Comparison of ENCODE assay signal across 8 mouse cellular contexts in the genomic region with DNA sequence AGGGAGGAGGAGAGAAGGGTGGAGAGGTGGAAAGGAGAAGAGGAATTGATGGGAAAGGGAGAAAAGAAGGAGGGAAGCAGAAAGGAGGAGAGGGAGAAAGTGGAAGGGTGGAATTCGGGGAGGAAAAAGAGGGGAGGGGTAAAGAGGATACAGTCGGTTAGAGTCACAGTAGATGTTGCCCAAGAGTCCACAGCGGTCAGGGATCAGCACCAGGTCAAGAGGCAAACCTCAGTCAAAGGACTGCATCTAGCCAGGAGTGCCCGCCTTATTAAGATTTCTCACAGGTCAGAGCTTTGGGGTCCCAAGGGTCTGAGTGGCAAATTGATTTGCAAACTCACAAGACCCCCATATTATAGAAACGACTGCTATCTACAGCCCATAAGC. TPM values are rescaled to one million over a fixed set of nuclear protein-coding genes. Genes with fewer than 3 reads are reported as not detected.
A peak's percentile ranks its signal among the peaks of the same experiment; 100 is the strongest.
DNase-seq lines count a peak whose midpoint lies in the region; ATAC-seq and TF ChIP-seq lines count a peak whose summit lies in the region.

No protein-coding gene starts in this region.

- no peaks in the 10 kb centered on the region for H3K36me3 ChIP-seq in embryonic facial prominence, embryonic 12.5 days
- no peaks in the 10 kb centered on the region for H3K36me3 ChIP-seq in hindbrain, embryonic 16.5 days (ENCODE audit: control insufficient read depth, insufficient read depth, low read length)
- H3K36me3 ChIP-seq in midbrain, postnatal 0 days (ENCODE audit: insufficient read depth, low read length) = no peaks in the 10 kb centered on the region

- H3K4me3 ChIP-seq in layer of hippocampus, adult 2 months = peak overlapping the region; percentile 97
- peak overlapping the region; percentile 90 for H3K4me3 ChIP-seq in embryonic facial prominence, embryonic 12.5 days
- peak overlapping the region; percentile 62 for H3K4me3 ChIP-seq in hindbrain, embryonic 16.5 days (ENCODE audit: low read length)
- peak overlapping the region; percentile 94 for H3K4me3 ChIP-seq in midbrain, postnatal 0 days (ENCODE audit: low read depth, low read length)

- peak overlapping the region; percentile 67 for H3K4me2 ChIP-seq in embryonic facial prominence, embryonic 12.5 days (replicated peaks)
- H3K4me2 ChIP-seq in hindbrain, embryonic 16.5 days (ENCODE audit: low read length) = peak overlapping the region; percentile 67
- H3K4me2 ChIP-seq in midbrain, postnatal 0 days (ENCODE audit: low read depth, low read length, poor library complexity, severe bottlenecking) = peak overlapping the region; percentile 62

- intact Hi-C loops in left cerebral cortex, postnatal 4 days (cut with DNase I) = no loop called here

- peak overlapping the region; percentile 80 for H3K9ac ChIP-seq in embryonic facial prominence, embryonic 12.5 days
- H3K9ac ChIP-seq in hindbrain, embryonic 16.5 days (ENCODE audit: low read depth, low read length) = peak overlapping the region; percentile 82
- peak overlapping the region; percentile 96 for H3K9ac ChIP-seq in midbrain, postnatal 0 days (replicated peaks; ENCODE audit: low read length, poor library complexity, severe bottlenecking)

- H3K9me3 ChIP-seq in embryonic facial prominence, embryonic 12.5 days = no peaks in the 10 kb centered on the region
- H3K9me3 ChIP-seq in hindbrain, embryonic 16.5 days (ENCODE audit: control insufficient read depth, low read length) = no peaks in the 10 kb centered on the region
- H3K9me3 ChIP-seq in midbrain, postnatal 0 days (ENCODE audit: low read length) = no peaks in the 10 kb centered on the region

- H3K4me1 ChIP-seq in embryonic facial prominence, embryonic 12.5 days = peaks cover 3% of the 10 kb centered on the region; the same call in 1 of the 2 replicates
- peaks cover 9% of the 10 kb centered on the region; the same call in 1 of the 2 replicates for H3K4me1 ChIP-seq in hindbrain, embryonic 16.5 days (ENCODE audit: control insufficient read depth, insufficient read depth, low read depth, low read length)
- H3K4me1 ChIP-seq in midbrain, postnatal 0 days (ENCODE audit: insufficient read depth, low read length) = peaks cover 3% of the 10 kb centered on the region

- H3K27ac ChIP-seq in layer of hippocampus, adult 2 months = peak overlapping the region; percentile 80
- peak overlapping the region; percentile 87; the same call in 1 of the 2 replicates for H3K27ac ChIP-seq in embryonic facial prominence, embryonic 12.5 days
- no peak overlapping the region for H3K27ac ChIP-seq in hindbrain, embryonic 16.5 days (ENCODE audit: low read depth, low read length)
- peak overlapping the region; percentile 93; the same call in 1 of the 2 replicates for H3K27ac ChIP-seq in midbrain, postnatal 0 days (ENCODE audit: low read depth, low read length)

- no peak for DNase-seq in layer of hippocampus, adult 2 months (ENCODE audit: low spot score in 2 of 2)
- DNase-seq in layer of hippocampus, adult 18-20 months (ENCODE audit: low spot score in 2 of 2) = no peak
- no peak for DNase-seq in midbrain, postnatal 0 days (ENCODE audit: low spot score)
- no peak for DNase-seq in left cerebral cortex, postnatal 4 days
- no peak for DNase-seq in left cerebral cortex, adult 11 months (ENCODE audit: low spot score)
- no peak for DNase-seq in ovary, postnatal 36 days (ENCODE audit: low spot score)

- WGBS in embryonic facial prominence, embryonic 12.5 days = 16% methylated on average over 5 of the region's 5 CpGs
- 19% methylated on average over 5 of the region's 5 CpGs for WGBS in hindbrain, embryonic 16.5 days
- 16% methylated on average over 5 of the region's 5 CpGs for whole genome bisulfite sequencing in midbrain, postnatal 0 days

- ATAC-seq in embryonic facial prominence, embryonic 12.5 days (ENCODE audit: insufficient number of reproducible peaks, insufficient read depth, low FRiP score, low TSS enrichment) = 0 out of 2 replicates have a peak, but pooled peaks have one; percentile 54
- ATAC-seq in hindbrain, embryonic 16.5 days = peak; percentile 71
- ATAC-seq in midbrain, postnatal 0 days (ENCODE audit: low FRiP score) = peak; percentile 50

- no peaks in the 10 kb centered on the region for H3K27me3 ChIP-seq in embryonic facial prominence, embryonic 12.5 days
- H3K27me3 ChIP-seq in hindbrain, embryonic 16.5 days (replicated peaks; ENCODE audit: control insufficient read depth, insufficient read depth, low read length) = no peaks in the 10 kb centered on the region
- no peaks in the 10 kb centered on the region for H3K27me3 ChIP-seq in midbrain, postnatal 0 days (ENCODE audit: insufficient read depth, low read length)

- no peak for TF ChIP-seq CTCF in layer of hippocampus, adult 2 months (conservative IDR thresholded peaks at IDR 0.05)
- TF ChIP-seq CTCF in midbrain, postnatal 0 days (IDR thresholded peaks at IDR 0.05) = no peak

RNA-seq across cellular contexts. Expression of a gene that starts 0.2 kb away (rescaled TPM):
- total RNA-seq in layer of hippocampus, adult 2 months (2021) = under 1 TPM in 1 of 2 experiments, not detected in 1; 0.33 TPM
- not detected for total RNA-seq in layer of hippocampus, adult 18-20 months (2021)
- 0.17 and 0.27 TPM in 2 replicates for polyA plus RNA-seq in embryonic facial prominence, embryonic 12.5 days (2016; fragmentation: Nextera tagmentation; extraction: Ambion mirVana)
- polyA plus RNA-seq in hindbrain, embryonic 16.5 days (2015; fragmentation: Nextera tagmentation; extraction: Ambion mirVana) = 0.09 TPM in 1 of 2 replicates, not detected in the other
- not detected in 2 replicates for total RNA-seq in midbrain, postnatal 0 days (2014; rRNA removed)
- not detected in 2 replicates for polyA plus RNA-seq in midbrain, postnatal 0 days (2015; fragmentation: Nextera tagmentation; extraction: Ambion mirVana)
- total RNA-seq in left cerebral cortex, postnatal 4 days (2021) = under 1 TPM; 0.20 to 0.28 TPM

RNA-seq across cellular contexts. Expression of a gene that starts 0.3 kb away (rescaled TPM):
- 10 to 100 TPM; 41.2 to 44.1 TPM for total RNA-seq in layer of hippocampus, adult 2 months (2021)
- 10 to 100 TPM; 34.7 to 37.3 TPM for total RNA-seq in layer of hippocampus, adult 18-20 months (2021)
- 40.8 and 41.5 TPM in 2 replicates for polyA plus RNA-seq in embryonic facial prominence, embryonic 12.5 days (2016; fragmentation: Nextera tagmentation; extraction: Ambion mirVana)
- 46.7 and 51.8 TPM in 2 replicates for polyA plus RNA-seq in hindbrain, embryonic 16.5 days (2015; fragmentation: Nextera tagmentation; extraction: Ambion mirVana)
- total RNA-seq in midbrain, postnatal 0 days (2014; rRNA removed) = 57.5 and 71.7 TPM in 2 replicates
- polyA plus RNA-seq in midbrain, postnatal 0 days (2015; fragmentation: Nextera tagmentation; extraction: Ambion mirVana) = 38.2 and 40.0 TPM in 2 replicates
- total RNA-seq in left cerebral cortex, postnatal 4 days (2021) = 10 to 100 TPM; 62.9 to 66.2 TPM

RNA-seq across cellular contexts. Expression of a gene that starts 26.7 kb away (rescaled TPM):
- under 1 TPM; 0.61 TPM for total RNA-seq in layer of hippocampus, adult 2 months (2021)
- under 1 TPM; 0.35 to 0.56 TPM for total RNA-seq in layer of hippocampus, adult 18-20 months (2021)
- polyA plus RNA-seq in embryonic facial prominence, embryonic 12.5 days (2016; fragmentation: Nextera tagmentation; extraction: Ambion mirVana) = 0.14 TPM in 1 of 2 replicates, not detected in the other
- polyA plus RNA-seq in hindbrain, embryonic 16.5 days (2015; fragmentation: Nextera tagmentation; extraction: Ambion mirVana) = not detected in 2 replicates
- 0.66 and 0.99 TPM in 2 replicates for total RNA-seq in midbrain, postnatal 0 days (2014; rRNA removed)
- not detected in 2 replicates for polyA plus RNA-seq in midbrain, postnatal 0 days (2015; fragmentation: Nextera tagmentation; extraction: Ambion mirVana)
- total RNA-seq in left cerebral cortex, postnatal 4 days (2021) = 1 to 10 TPM; 1.0 to 1.2 TPM
